Mouse (Mus musculus) MEL (cell line): ENCODE data around the gene Ddx4. TPM values are rescaled to one million over a fixed set of nuclear protein-coding genes. Genes with fewer than 3 reads are reported as not detected.

ENCODE experiments used
- DNase-seq: peaks from one replicate; pipeline ENCODE4 v3.0.0; 2011; ENCODE audit warnings: low read depth, low spot score
- H3K27ac ChIP-seq: 2 replicates; pipeline ENCODE4 v1.5.1; 2012; ENCODE audit warnings: low read depth, mild to moderate bottlenecking, control low read depth, low read length, moderate library complexity; ENCODE audit not compliant: control insufficient read depth
- H3K27me3 ChIP-seq, 2 experiments: fragments of 150-350 bp in 1 of 2; sonication (generic) in 1 of 2; 2 replicates each; pipeline ENCODE4 v1.6.1; 2012; ENCODE audit warnings: low read length in 2 of 2, mild to moderate bottlenecking in 2 of 2, improper control_type of control experiment in 1 of 2, moderate library complexity in 1 of 2; ENCODE audit not compliant: insufficient read depth in 2 of 2, control insufficient read depth in 1 of 2
- H3K36me3 ChIP-seq, 2 experiments: 2 replicates each; pipeline ENCODE4 v1.6.1; 2012 to 2014; ENCODE audit warnings: low read length in 2 of 2, improper control_type of control experiment in 1 of 2, inconsistent platforms in 1 of 2, mild to moderate bottlenecking in 1 of 2; ENCODE audit not compliant: insufficient read depth in 2 of 2, control insufficient read depth in 1 of 2
- H3K4me1 ChIP-seq, 2 experiments: fragments of 150-350 bp in 1 of 2; sonication (generic) in 1 of 2; 2 replicates each; pipeline ENCODE4 v1.6.1; 2012; ENCODE audit warnings: low read length in 2 of 2, improper control_type of control experiment in 1 of 2, mild to moderate bottlenecking in 1 of 2; ENCODE audit not compliant: insufficient read depth in 2 of 2, control insufficient read depth in 1 of 2
- H3K4me3 ChIP-seq, 2 experiments: fragments of 150-350 bp in 1 of 2; sonication (generic) in 1 of 2; 2 replicates each; pipeline ENCODE4 v1.5.1; 2012; ENCODE audit warnings: low read depth in 2 of 2, low read length in 2 of 2, mild to moderate bottlenecking in 2 of 2, moderate library complexity in 2 of 2, control low read depth in 1 of 2, improper control_type of control experiment in 1 of 2; ENCODE audit not compliant: control insufficient read depth in 1 of 2, insufficient read depth in 1 of 2
- H3K79me2 ChIP-seq: 2 replicates; pipeline ENCODE4 v1.6.1; 2012; ENCODE audit warnings: mild to moderate bottlenecking, low read length, moderate library complexity; ENCODE audit not compliant: control insufficient read depth, poor library complexity, insufficient read depth
- H3K9ac ChIP-seq: 2 replicates; pipeline ENCODE4 v1.6.1; 2012; ENCODE audit warnings: low read depth, mild to moderate bottlenecking, control low read depth, low read length, moderate library complexity; ENCODE audit not compliant: control insufficient read depth, poor library complexity, severe bottlenecking
- H3K9me3 ChIP-seq: fragments of 150-350 bp; sonication (generic); replicated peaks from 2 replicates; pipeline ENCODE4 v1.6.1; 2012; ENCODE audit warnings: mild to moderate bottlenecking, low read length, improper control_type of control experiment, moderate library complexity; ENCODE audit not compliant: insufficient read depth
- BHLHE40 ChIP-seq: IDR thresholded peaks from 2 replicates; pipeline ENCODE4 v1.6.1; 2012; ENCODE audit warnings: low read depth, mild to moderate bottlenecking, inconsistent platforms, low read length, improper control_type of control experiment, borderline replicate concordance
- CHD1 ChIP-seq: IDR thresholded peaks from 2 replicates; pipeline ENCODE4 v1.6.1; 2012; ENCODE audit warnings: low read depth, mild to moderate bottlenecking, inconsistent platforms, low read length, improper control_type of control experiment
- EP300 ChIP-seq, 2 experiments: IDR thresholded peaks; 2 replicates each; pipeline ENCODE4 v1.6.1; 2011; ENCODE audit warnings: improper control_type of control experiment in 2 of 2, low read length in 2 of 2, low read depth in 1 of 2, mild to moderate bottlenecking in 1 of 2
- ETS1 ChIP-seq: IDR thresholded peaks from 2 replicates; pipeline ENCODE4 v1.6.1; 2012; ENCODE audit warnings: low read depth, mild to moderate bottlenecking, inconsistent platforms, low read length, improper control_type of control experiment, moderate library complexity
- GABPA ChIP-seq: IDR thresholded peaks from 2 replicates; pipeline ENCODE4 v1.6.1; 2012; ENCODE audit warnings: low read depth, mild to moderate bottlenecking, inconsistent platforms, low read length, improper control_type of control experiment, moderate library complexity
- GATA1 ChIP-seq: IDR thresholded peaks from 2 replicates; pipeline ENCODE4 v1.6.1; 2011; ENCODE audit warnings: low read depth, low read length, improper control_type of control experiment
- KAT2A ChIP-seq: conservative IDR thresholded peaks from 2 replicates; pipeline ENCODE4 v1.6.1; 2012; ENCODE audit warnings: low read depth, low read length, improper control_type of control experiment, inconsistent platforms
- MAFK ChIP-seq: IDR thresholded peaks from 2 replicates; pipeline ENCODE4 v1.6.1; 2011; ENCODE audit warnings: low read depth, mild to moderate bottlenecking, low read length, improper control_type of control experiment, borderline replicate concordance
- MXI1 ChIP-seq: IDR thresholded peaks from 2 replicates; pipeline ENCODE4 v1.6.1; 2011; ENCODE audit warnings: mild to moderate bottlenecking, low read depth, low read length, improper control_type of control experiment
- MYB ChIP-seq: IDR thresholded peaks from 2 replicates; pipeline ENCODE4 v1.6.1; 2011; ENCODE audit warnings: mild to moderate bottlenecking, low read depth, low read length, improper control_type of control experiment
- MYC ChIP-seq: IDR thresholded peaks from 2 replicates; pipeline ENCODE4 v1.6.1; 2011; ENCODE audit warnings: low read depth, mild to moderate bottlenecking, low read length, improper control_type of control experiment, moderate library complexity
- NELFE ChIP-seq: IDR thresholded peaks from 2 replicates; pipeline ENCODE4 v1.6.1; 2011; ENCODE audit warnings: low read depth, low read length, improper control_type of control experiment
- NRF1 ChIP-seq: IDR thresholded peaks from 2 replicates; pipeline ENCODE4 v1.6.1; 2014; ENCODE audit warnings: low read depth, mild to moderate bottlenecking, inconsistent platforms, low read length, improper control_type of control experiment, moderate library complexity; ENCODE audit not compliant: poor library complexity, insufficient read depth, severe bottlenecking
- POLR2AphosphoS2 ChIP-seq: IDR thresholded peaks from 2 replicates; pipeline ENCODE4 v1.6.1; 2011; ENCODE audit warnings: low read length, improper control_type of control experiment
- RAD21 ChIP-seq: IDR thresholded peaks from 2 replicates; pipeline ENCODE4 v1.6.1; 2011; ENCODE audit warnings: mild to moderate bottlenecking, low read depth, low read length, improper control_type of control experiment
- RCOR1 ChIP-seq: IDR thresholded peaks from 2 replicates; pipeline ENCODE4 v1.6.1; 2012; ENCODE audit warnings: low read depth, mild to moderate bottlenecking, inconsistent platforms, low read length, improper control_type of control experiment
- SIN3A ChIP-seq: IDR thresholded peaks from 2 replicates; pipeline ENCODE4 v1.6.1; 2012; ENCODE audit warnings: low read length, improper control_type of control experiment, inconsistent platforms
- SMC3 ChIP-seq: IDR thresholded peaks from 2 replicates; pipeline ENCODE4 v1.6.1; 2011; ENCODE audit warnings: low read depth, low read length, improper control_type of control experiment
- TAL1 ChIP-seq: IDR thresholded peaks from 2 replicates; pipeline ENCODE4 v1.6.1; 2012; ENCODE audit warnings: mild to moderate bottlenecking, inconsistent platforms, low read length, moderate library complexity, mixed read lengths
- TCF12 ChIP-seq: IDR thresholded peaks from 2 replicates; pipeline ENCODE4 v1.6.1; 2014; ENCODE audit warnings: low read depth, mild to moderate bottlenecking, inconsistent platforms, low read length, improper control_type of control experiment, moderate library complexity
- UBTF ChIP-seq: IDR thresholded peaks from 2 replicates; pipeline ENCODE4 v1.6.1; 2012; ENCODE audit warnings: low read depth, mild to moderate bottlenecking, inconsistent platforms, low read length, improper control_type of control experiment, moderate library complexity, borderline replicate concordance; ENCODE audit not compliant: insufficient read depth
- USF1 ChIP-seq: IDR thresholded peaks from 2 replicates; pipeline ENCODE4 v1.6.1; 2014; ENCODE audit warnings: low read depth, mild to moderate bottlenecking, inconsistent platforms, low read length, improper control_type of control experiment, moderate library complexity
- USF2 ChIP-seq, 2 experiments: IDR thresholded peaks; 2 replicates each; pipeline ENCODE4 v1.6.1; 2011 to 2012; ENCODE audit warnings: improper control_type of control experiment in 2 of 2, low read length in 2 of 2, borderline replicate concordance in 1 of 2, inconsistent platforms in 1 of 2, low read depth in 1 of 2, mild to moderate bottlenecking in 1 of 2; ENCODE audit not compliant: insufficient read depth in 1 of 2
- ZKSCAN1 ChIP-seq: IDR thresholded peaks from 2 replicates; pipeline ENCODE4 v1.6.1; 2012; ENCODE audit warnings: low read depth, mild to moderate bottlenecking, inconsistent platforms, low read length, improper control_type of control experiment, moderate library complexity
- ZMIZ1 ChIP-seq: IDR thresholded peaks from 2 replicates; pipeline ENCODE4 v1.6.1; 2012; ENCODE audit warnings: low read depth, mild to moderate bottlenecking, inconsistent platforms, low read length, improper control_type of control experiment, moderate library complexity
- ZNF384 ChIP-seq: IDR thresholded peaks from 2 replicates; pipeline ENCODE4 v1.6.1; 2012; ENCODE audit warnings: low read depth, mild to moderate bottlenecking, inconsistent platforms, low read length, improper control_type of control experiment
- polyA plus RNA-seq, 2 experiments: library from polyadenylated mRNA; stranded (reverse) in 1 of 2; unstranded in 1 of 2; fragments of >175 nt in 1 of 2; fragments of >200 nt in 1 of 2; gene quantifications; 2 replicates each; pipeline versions ENCODE4 v1.2.1 to v1.2.4; 2012; ENCODE audit warnings: low replicate concordance in 2 of 2, low read depth in 1 of 2; ENCODE audit not compliant: insufficient read length in 2 of 2, insufficient read depth in 1 of 2, missing spikeins in 1 of 2
- total RNA-seq: library from RNA; depleted of rRNA; stranded (reverse); fragments of 300-350 nt; gene quantifications from 2 replicates; pipeline ENCODE4 v1.2.3, GENCODE M21; 2012

The Ddx4 gene
- total and polyA plus RNA-seq, 3 experiments: 0.31 to 1.3 TPM; not detected in 1

DNA sequence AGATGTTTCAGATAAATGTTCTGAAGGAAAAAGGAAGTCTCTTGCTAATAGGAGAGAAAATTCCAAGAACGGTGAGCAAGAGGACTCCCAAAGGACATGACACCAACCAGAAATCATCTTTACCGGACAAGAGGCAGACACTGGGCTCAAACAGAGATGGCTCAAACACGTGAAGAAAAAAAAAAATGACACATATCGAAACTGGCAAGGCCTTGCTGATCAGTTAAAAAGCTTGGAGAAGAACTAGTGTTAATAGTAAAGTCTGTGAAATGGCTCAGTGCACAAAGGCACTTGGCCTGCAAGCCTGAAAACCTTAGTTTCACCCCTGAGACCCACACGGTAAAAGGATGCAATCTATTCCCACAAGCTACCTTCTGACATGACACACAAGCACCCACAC, 81.5 kb downstream of the Ddx4 start:
- Histone ChIP-seq H3K9me3 (no peaks in the 10 kb centered on the region), H3K27me3 (no peaks in the 10 kb centered on the region), H3K9ac (no peak overlapping the region), H3K79me2 (no peaks in the 10 kb centered on the region), H3K36me3 (peaks cover 0 to 4% of the 10 kb centered on the region in 2 experiments; a peak in 1 of 4 replicates), H3K4me3 (no peak overlapping the region), H3K27ac (no peak overlapping the region), H3K4me1 (no peaks in the 10 kb centered on the region)
- no peak for DNase-seq
- TF ChIP-seq RAD21 (no peak), MAFK (no peak), TAL1 (no peak), CHD1 (no peak), USF1 (no peak), POLR2AphosphoS2 (no peak), ZKSCAN1 (no peak), MYC (no peak), USF2 (IDR thresholded peaks at IDR 0.05; ENCODE audit: borderline replicate concordance in 1 of 2, insufficient read depth in 1 of 2, low read depth in 1 of 2, low read length in 2 of 2) (no peak), MYB (no peak), TCF12 (no peak), EP300 (IDR thresholded peaks at IDR 0.05; ENCODE audit: low read depth in 1 of 2, low read length in 2 of 2) (no peak), NRF1 (no peak), BHLHE40 (no peak), ZMIZ1 (no peak), SMC3 (no peak), GATA1 (no peak), KAT2A (no peak)

- peaks cover 0 to 4% of the 10 kb centered on the region in 2 experiments; a peak in 1 of 4 replicates for H3K36me3 ChIP-seq
- no peak for DNase-seq
- no peaks in the 10 kb centered on the region for H3K9me3 ChIP-seq
- H3K4me1 ChIP-seq: no peaks in the 10 kb centered on the region
- no peak overlapping the region for H3K27ac ChIP-seq
- no peaks in the 10 kb centered on the region for H3K27me3 ChIP-seq
- no peak overlapping the region for H3K9ac ChIP-seq
- H3K4me3 ChIP-seq: no peak overlapping the region
- TF ChIP-seq USF1 (no peak), NELFE (no peak), UBTF (no peak), MXI1 (no peak), ZNF384 (no peak), RCOR1 (no peak), SIN3A (no peak), TAL1 (no peak), GABPA (no peak), GATA1 (no peak), MYB (no peak), ETS1 (no peak)
- TF ChIP-seq, all 39 proteins: peak for 0
- H3K79me2 ChIP-seq: no peaks in the 10 kb centered on the region
These were observed 82.7 kb downstream of the Ddx4 start for GRCm38 (mm10) chr13:112569606-112570005.
